Mouse (Mus musculus) heart, adult 9 months (tissue): ENCODE measurements around the gene Fhdc1.

Source experiments
- DNase-seq, 2 experiments: peaks; one replicate each; pipeline ENCODE4 v3.0.0; 2022; ENCODE audit warnings: low spot score in 2 of 2

Gene Fhdc1

DNA sequence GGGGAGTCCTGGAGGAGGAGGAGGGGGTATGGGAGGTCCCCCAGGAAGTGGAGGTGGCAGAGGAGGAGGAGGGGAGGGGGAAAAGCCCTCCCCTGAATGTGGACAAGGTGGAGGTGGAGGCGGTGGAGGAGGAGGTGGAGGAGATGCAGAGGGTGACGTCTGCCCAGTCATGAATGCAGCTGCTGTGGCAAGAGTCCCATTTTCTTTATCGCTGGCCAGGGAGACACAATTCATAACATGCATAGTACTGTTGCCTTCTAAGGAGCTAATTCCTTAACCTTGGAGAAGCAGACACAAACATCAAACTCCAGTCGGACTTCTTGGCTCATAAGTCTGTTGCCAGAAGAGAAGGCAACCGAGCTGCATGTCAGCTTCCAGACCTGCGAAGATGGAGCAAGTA lies 5.8 kb downstream of the Fhdc1 start:
- DNase-seq = no peak

GRCm38 (mm10) chr3:84472955-84473354 lies 7.3 kb downstream of the Fhdc1 start:
- no peak for DNase-seq

DNA sequence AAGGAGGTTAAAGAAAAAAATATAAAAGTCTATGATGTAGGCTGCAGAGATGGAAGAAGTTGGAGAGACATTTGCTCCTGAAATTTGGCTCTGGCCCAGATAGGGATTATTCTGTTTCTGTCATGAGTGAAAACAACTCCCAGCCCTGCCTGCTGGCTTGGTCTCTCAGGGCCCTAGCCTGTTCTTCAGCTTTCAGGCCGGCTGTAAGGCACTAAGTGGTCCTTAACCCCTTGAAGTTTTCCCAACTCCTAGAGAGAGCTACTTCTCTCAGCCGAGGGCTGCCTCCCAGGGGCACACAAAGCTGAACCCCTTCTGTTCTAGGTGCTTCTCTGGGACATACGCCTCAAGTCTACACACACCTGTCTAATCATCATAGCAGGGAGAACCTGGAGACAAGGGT lies 7.7 kb downstream of the Fhdc1 start:
- no peak for DNase-seq

GRCm38 (mm10) chr3:84471146-84471545 lies 9.1 kb downstream of the Fhdc1 start:
- DNase-seq = no peak

- no peak for DNase-seq
Observed at GRCm38 (mm10) chr3:84468111-84468453, 12.1 kb downstream of the Fhdc1 start.

- DNase-seq = no peak
Observed at GRCm38 (mm10) chr3:84467419-84468110, 12.7 kb downstream of the Fhdc1 start.

GRCm38 (mm10) chr3:84465822-84466500 lies 14.3 kb downstream of the Fhdc1 start:
- no peak for DNase-seq

GRCm38 (mm10) chr3:84461687-84462086 lies 18.5 kb downstream of the Fhdc1 start:
- no peak for DNase-seq

DNA sequence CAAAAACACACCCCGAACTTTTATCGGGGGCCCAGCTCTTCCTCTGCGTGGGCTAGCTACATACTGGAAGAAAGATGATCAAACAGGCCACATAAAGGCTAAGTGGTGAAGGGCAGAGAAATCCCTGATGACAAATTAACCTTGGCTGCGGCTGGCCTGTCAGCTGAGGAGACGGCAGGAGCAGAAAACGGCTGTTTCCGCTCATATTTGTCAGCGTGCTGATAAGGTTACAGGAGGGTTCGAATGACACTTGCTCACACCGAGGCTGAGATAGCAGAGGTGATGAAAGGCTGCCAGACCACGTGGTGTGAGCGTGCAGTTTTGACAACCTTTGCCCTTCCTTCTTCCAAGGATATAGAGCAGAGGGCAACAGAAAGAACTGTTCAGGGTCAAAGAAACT lies 19.3 kb downstream of the Fhdc1 start:
- peak in 1 of 2 experiments; percentile 26 for DNase-seq

DNA sequence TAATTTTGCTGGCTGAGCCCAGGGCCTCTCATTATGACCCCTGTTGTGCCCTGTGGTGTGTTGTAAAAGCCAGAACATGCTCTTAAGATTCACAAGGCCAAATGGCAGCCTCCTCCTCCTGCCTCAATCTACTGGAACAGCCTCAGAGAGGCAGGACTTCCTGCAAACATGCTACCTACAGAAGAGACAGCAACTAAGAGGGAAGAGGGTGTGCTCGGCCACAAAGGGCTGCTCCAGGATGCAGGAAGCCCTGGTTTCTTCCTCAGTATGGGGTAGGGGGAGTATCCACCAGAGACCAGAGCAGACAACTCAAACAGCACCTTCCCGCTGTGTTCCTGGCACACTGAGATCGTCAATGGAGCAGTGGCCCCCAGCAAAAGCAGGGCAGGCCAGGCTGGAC lies 19.7 kb downstream of the Fhdc1 start:
- DNase-seq = no peak

- no peak for DNase-seq
Observed at GRCm38 (mm10) chr3:84455733-84456417, 24.4 kb downstream of the Fhdc1 start.

- DNase-seq = no peak
Observed at GRCm38 (mm10) chr3:84450651-84451050, 29.6 kb downstream of the Fhdc1 start.

DNA sequence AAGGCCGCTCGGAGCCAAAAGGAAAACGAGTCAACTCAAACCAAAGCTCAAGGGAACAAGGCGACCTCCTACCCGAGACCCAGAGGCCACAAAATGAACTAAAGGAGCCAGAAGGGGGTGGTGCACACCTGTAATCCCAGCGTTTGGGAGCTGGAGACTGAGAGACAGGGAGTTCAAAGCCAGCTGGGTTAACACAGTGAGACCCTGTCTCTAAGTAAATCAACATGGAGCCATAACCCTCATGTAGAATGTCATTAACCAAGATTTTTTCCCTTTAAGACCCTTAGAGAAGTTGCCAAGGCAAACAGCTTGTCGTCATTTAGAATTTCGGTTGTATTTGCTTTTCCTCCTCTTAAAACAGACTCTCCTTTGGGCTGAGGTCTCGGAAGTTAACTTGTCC lies 31.2 kb downstream of the Fhdc1 start:
- no peak for DNase-seq

DNA sequence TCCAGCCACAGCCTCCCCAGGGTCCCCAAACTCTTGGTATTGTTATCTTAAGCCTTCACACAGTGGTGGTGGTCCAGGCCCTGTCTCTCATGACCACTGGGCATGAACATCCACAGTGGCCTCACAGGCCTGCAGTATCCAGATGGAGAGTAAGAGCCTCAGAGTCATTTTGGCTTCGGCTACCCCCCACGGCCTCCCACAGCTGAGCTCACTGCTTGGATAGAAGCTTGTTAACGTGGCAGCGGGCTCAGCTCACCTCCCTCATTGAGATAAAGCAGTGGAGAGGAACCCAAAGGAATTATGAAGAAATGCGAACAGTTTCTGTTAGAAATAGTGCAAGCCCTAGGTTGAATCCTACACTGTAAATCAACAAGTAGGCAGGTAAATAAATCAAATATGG lies 32.4 kb downstream of the Fhdc1 start:
- no peak for DNase-seq

GRCm38 (mm10) chr3:84445838-84446237 lies 34.4 kb downstream of the Fhdc1 start:
- no peak for DNase-seq

DNA sequence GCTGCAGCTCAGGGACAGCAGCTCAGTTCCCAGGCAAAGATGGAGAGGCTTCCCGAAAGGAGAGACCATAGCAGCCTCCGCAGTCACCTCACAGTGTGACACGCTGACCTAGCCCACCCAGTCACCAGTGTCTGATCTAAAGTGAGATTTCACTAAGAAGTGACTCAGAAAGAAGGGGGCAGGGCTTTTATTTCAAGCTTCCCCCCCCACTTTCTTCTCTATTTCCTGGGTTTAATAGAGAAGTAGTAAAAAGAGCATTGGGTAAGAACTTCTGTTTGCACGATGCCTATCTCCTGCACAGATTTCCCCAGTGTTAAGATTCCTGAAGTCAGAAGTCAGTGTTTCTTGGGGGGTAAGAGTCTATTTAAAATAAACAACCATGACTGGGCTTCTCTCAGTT lies 37.3 kb downstream of the Fhdc1 start:
- no peak for DNase-seq

DNA sequence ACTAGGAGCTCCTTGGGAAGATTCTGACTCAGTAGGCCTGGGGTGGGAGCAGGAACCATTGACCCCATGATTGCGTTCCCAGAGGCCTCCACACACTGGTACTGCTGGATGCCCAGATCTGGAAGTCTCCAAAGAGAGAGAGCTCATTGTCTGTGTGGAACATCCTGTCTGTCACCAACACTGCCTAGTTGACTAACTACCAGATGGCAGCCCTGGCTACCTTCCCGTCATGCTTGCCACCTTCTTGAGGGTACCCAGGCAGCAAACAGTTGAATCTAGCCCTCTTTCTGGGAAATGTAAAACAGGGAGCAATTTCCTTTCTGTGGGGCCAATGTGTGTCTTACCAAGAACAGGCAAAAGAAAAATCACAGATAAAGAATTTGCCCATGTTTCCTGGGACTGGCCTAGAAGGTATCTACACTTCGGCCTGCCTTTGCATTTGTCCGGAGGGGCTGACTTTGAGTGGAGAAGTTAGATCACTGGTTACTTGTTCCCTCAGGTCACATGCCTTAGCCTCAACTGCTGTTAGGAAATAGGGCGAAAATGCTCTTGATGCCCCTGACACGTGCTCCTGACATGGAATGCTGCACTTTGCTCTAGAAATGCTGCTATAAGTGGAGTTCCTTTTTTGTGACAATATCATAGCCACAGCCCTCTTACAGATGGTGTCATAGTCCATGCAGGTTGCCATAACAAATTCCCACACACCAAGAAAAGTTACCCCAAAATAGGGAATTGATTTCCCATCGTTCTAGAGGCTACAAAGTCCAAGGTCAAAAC lies 40.6 kb downstream of the Fhdc1 start:
- DNase-seq = no peak

DNA sequence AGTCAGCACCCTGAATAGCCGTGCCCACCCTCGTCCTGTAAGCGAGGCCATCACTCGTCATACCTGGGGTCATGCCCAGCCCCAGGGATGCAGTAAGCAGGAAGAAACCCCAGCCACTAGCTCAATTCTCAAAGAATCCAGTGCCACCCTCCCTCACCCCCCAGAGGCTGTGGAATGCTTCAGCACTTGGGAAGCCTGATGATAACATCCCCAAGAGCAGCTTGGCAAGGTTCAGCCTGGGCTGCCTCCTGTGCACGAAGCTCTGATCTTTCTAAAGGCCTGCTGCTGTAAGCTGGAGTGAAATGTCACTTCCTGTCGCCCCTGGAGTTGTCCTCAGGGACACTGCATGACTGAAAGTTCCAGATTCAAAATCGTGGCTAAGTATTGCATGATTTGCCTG lies 41.4 kb downstream of the Fhdc1 start:
- peak in 1 of 2 experiments; percentile 26 for DNase-seq

DNA sequence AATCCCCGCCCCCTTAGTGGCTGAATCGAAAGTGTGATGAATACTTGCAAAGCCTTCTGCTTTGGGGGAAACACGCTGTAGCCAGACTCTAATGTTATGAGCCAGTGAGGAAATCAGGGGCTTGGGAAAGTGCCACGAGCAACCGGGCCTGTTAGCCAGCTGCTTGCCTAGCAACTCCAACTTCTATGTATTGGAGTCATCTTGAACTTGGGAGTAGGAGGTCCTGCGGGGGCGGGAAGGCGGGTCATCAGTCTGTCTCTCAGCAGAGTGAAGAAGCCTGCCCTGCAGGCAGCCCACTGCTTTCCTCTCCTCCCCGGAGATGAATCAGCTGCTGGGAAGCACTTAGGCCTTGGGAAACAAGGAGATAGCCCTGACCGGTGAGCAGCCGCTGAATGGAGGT lies 42.1 kb downstream of the Fhdc1 start:
- DNase-seq = peak; percentile 70 to 78

GRCm38 (mm10) chr3:84436947-84437346 lies 43.3 kb downstream of the Fhdc1 start:
- no peak for DNase-seq

- peak; percentile 32 to 37 for DNase-seq
Observed at GRCm38 (mm10) chr3:84435288-84436043, 44.8 kb downstream of the Fhdc1 start.
